Mouse (Mus musculus): ENCODE results near the gene Nhsl2.

- TF ChIP-seq EP300 (IDR thresholded peaks at IDR 0.05; ENCODE audit: insufficient read depth, low read depth, low read length) (no peak), CTCF (IDR thresholded peaks at IDR 0.05; ENCODE audit: low read depth, low read length) (no peak), POLR2A (IDR thresholded peaks at IDR 0.05; ENCODE audit: insufficient read depth, low read length) (no peak)
Observed at GRCm38 (mm10) chrX:101980586-101980985, 131.4 kb downstream of the Nhsl2 start.
